Mouse (Mus musculus): ENCODE data around the gene Ksr1. TPM values are rescaled to one million over a fixed set of nuclear protein-coding genes. Genes with fewer than 3 reads are reported as not detected.

The Ksr1 gene
- polyA plus RNA-seq, 1 experiment from 2014 or later: 8.6 TPM

DNA sequence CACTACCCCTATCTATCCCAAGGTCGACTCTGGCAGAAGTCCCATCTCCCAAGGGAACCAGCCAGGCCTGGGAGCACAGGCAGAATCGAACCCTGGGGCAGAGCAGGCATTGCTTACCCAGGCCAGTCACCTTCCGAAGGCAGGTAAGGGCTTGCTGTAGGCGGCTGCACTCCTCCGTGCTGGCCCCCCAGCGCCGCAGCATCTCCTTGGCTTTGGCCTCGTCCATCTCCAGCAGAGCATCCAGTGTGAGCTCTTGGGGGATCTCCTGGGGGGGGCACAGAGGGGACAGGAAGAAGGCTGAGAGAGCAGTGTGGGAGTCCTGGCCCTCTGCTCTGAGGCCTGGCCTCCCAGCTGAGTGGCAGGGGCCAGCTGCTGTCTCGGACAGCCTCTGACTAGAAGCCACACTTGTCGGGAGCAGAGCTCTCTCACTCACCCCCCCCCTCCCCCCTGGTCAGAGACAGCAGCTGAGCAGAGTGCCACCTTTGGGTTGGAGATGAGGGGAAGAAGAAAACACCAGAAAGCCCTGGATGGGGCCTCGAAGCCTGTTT is 99.0 kb downstream of the Ksr1 start:
- Histone ChIP-seq H3K9ac (replicated peaks; ENCODE audit: low read depth, low read length) (no peak overlapping the region), H3K27me3 (ENCODE audit: control insufficient read depth, insufficient read depth, low read length) (no peaks in the 10 kb centered on the region), H3K4me3 (ENCODE audit: low read depth, low read length) (no peak overlapping the region), H3K4me1 (ENCODE audit: control insufficient read depth, insufficient read depth, low read length) (peaks cover 6% of the 10 kb centered on the region; the same call in 1 of the 2 replicates), H3K4me2 (ENCODE audit: low read depth, low read length) (no peak overlapping the region), H3K9me3 (ENCODE audit: control insufficient read depth, low read length) (no peaks in the 10 kb centered on the region), H3K27ac (ENCODE audit: low read depth, low read length) (peak overlapping the region; percentile 34; the same call in 1 of the 2 replicates), H3K36me3 (ENCODE audit: control insufficient read depth, insufficient read depth, low read length) (0 out of 2 replicates have a peak, but pooled peaks cover 6% of the 10 kb centered on the region)
- no peak for ATAC-seq (ENCODE audit: low read depth)
- 75% methylated on average over 11 of the region's 11 CpGs for WGBS

DNA sequence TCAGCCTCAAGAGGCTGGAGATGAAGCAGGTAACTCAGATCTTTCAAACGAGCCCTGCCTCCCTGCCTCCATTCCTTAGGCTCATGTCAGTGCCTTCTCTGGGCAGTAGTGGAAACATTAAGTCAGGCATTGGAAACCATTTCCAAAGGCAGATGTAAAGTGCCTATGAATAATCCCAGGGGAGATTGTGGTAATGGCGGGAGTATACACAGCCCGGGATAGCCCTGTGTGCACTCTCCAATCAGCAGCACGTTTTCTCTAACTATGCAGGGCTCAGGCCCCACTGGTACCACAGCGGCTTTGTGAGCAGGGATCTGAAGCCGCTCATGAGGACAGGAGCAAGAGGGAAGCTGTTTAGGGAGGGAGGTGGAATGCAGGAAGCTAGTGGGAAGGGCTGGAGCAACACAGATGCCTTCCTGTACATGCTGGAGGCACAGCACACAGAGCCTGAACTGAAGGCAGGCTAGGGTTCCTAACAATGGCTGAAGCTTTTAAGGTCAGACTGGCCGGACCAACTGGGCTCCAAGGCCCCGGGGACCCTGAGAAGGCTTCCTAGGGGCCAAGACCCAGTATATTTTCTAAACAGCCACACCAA is 99.5 kb downstream of the Ksr1 start:
- H3K9ac ChIP-seq (replicated peaks; ENCODE audit: low read depth, low read length): no peak overlapping the region
- peak overlapping the region; percentile 34 for H3K27ac ChIP-seq (ENCODE audit: low read depth, low read length)
- peaks cover 6% of the 10 kb centered on the region; the same call in 1 of the 2 replicates for H3K4me1 ChIP-seq (ENCODE audit: control insufficient read depth, insufficient read depth, low read length)
- H3K4me2 ChIP-seq (ENCODE audit: low read depth, low read length): no peak overlapping the region
- H3K4me3 ChIP-seq (ENCODE audit: low read depth, low read length): no peak overlapping the region
- ATAC-seq (ENCODE audit: low read depth): peak; percentile 56; the same call in 1 of the 2 replicates
- 0 out of 2 replicates have a peak, but pooled peaks cover 6% of the 10 kb centered on the region for H3K36me3 ChIP-seq (ENCODE audit: control insufficient read depth, insufficient read depth, low read length)
- no peaks in the 10 kb centered on the region for H3K27me3 ChIP-seq (ENCODE audit: control insufficient read depth, insufficient read depth, low read length)
- H3K9me3 ChIP-seq (ENCODE audit: control insufficient read depth, low read length): no peaks in the 10 kb centered on the region
- 42% methylated on average over 8 of the region's 8 CpGs for WGBS

DNA sequence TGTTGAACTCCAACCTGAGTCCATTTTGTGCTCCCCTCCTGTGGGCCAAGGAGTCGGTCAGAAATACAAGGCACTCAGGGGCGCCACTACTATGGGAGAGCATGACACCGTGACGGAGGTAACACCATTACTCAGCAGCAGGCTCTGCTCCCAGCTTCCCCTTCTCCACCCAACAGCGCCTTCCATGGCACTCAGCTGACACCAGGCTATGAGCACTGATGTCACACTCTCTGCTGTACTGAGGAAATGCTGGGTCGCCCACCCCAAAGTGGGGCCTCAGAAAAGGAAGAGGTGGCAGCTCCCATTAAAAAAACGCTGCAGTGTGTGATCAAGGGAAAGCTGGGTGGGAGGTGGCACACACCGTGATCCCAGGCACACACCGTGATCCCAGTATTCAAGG is 101.0 kb downstream of the Ksr1 start:
- no peak overlapping the region for H3K4me2 ChIP-seq (ENCODE audit: low read depth, low read length)
- H3K9me3 ChIP-seq (ENCODE audit: control insufficient read depth, low read length): no peaks in the 10 kb centered on the region
- no peaks in the 10 kb centered on the region for H3K27me3 ChIP-seq (ENCODE audit: control insufficient read depth, insufficient read depth, low read length)
- no peak for ATAC-seq (ENCODE audit: low read depth)
- 0 out of 2 replicates have a peak, but pooled peaks cover 6% of the 10 kb centered on the region for H3K36me3 ChIP-seq (ENCODE audit: control insufficient read depth, insufficient read depth, low read length)
- H3K27ac ChIP-seq (ENCODE audit: low read depth, low read length): no peak overlapping the region
- H3K4me3 ChIP-seq (ENCODE audit: low read depth, low read length): no peak overlapping the region
- H3K4me1 ChIP-seq (ENCODE audit: control insufficient read depth, insufficient read depth, low read length): peaks cover 6% of the 10 kb centered on the region; the same call in 1 of the 2 replicates
- WGBS: 97% methylated on average over 9 of the region's 9 CpGs
- no peak overlapping the region for H3K9ac ChIP-seq (replicated peaks; ENCODE audit: low read depth, low read length)

DNA sequence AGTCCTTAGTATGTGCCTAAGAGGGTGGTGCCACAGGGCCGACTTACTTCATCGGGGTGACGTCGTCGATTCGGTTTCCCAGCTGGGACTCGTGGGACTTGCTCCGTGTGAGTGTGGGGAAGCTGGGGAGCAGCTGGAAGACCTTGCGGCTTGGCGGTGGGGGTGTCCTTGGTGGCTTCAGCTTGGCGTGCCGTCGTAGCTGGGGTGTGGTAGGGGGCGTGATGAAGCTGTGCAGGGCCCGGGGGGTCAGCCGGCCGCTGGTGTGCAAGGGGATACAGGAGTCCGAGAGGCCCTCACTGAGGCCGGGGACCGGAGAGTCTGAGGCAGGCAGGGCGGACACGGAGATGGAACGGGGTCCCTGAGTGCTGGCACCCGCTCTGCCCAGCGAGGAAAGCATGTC is 101.4 kb downstream of the Ksr1 start:
- 94% methylated on average over 25 of the region's 25 CpGs for WGBS
- Histone ChIP-seq H3K9ac (replicated peaks; ENCODE audit: low read depth, low read length) (no peak overlapping the region), H3K4me3 (ENCODE audit: low read depth, low read length) (no peak overlapping the region), H3K27me3 (ENCODE audit: control insufficient read depth, insufficient read depth, low read length) (no peaks in the 10 kb centered on the region), H3K4me1 (ENCODE audit: control insufficient read depth, insufficient read depth, low read length) (peaks cover 6% of the 10 kb centered on the region; the same call in 1 of the 2 replicates), H3K9me3 (ENCODE audit: control insufficient read depth, low read length) (no peaks in the 10 kb centered on the region), H3K4me2 (ENCODE audit: low read depth, low read length) (no peak overlapping the region), H3K36me3 (ENCODE audit: control insufficient read depth, insufficient read depth, low read length) (0 out of 2 replicates have a peak, but pooled peaks cover 6% of the 10 kb centered on the region), H3K27ac (ENCODE audit: low read depth, low read length) (no peak overlapping the region)
- no peak for ATAC-seq (ENCODE audit: low read depth)

DNA sequence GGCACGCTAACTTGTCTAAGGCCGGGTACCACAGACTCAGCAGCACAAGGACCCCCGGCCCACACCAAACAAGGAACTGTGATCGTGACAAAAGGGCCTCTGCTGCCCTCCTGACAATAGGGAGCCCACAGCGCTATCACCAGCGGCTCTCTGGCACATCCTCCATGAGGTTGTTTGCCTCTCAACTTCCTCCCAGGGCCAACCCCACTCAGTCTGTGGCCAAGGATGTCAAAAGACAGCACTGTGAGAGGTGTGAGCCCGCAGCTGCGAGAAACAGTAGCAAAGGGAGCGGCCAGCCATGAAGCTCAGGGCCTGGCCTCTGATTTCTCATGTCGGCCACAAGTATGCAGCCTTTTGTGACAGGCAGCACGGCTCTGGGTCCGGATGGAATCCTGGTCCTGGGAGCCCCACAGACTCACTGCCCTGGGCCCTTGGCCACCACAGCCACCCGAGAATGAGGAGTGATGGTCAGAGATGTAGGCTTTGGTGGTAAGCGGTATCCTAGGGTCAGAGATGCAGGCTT is 104.2 kb downstream of the Ksr1 start:
- H3K4me2 ChIP-seq (ENCODE audit: low read depth, low read length): no peak overlapping the region
- H3K4me3 ChIP-seq (ENCODE audit: low read depth, low read length): no peak overlapping the region
- H3K9me3 ChIP-seq (ENCODE audit: control insufficient read depth, low read length): no peaks in the 10 kb centered on the region
- no peak for ATAC-seq (ENCODE audit: low read depth)
- H3K4me1 ChIP-seq (ENCODE audit: control insufficient read depth, insufficient read depth, low read length): peaks cover under 1% of the 10 kb centered on the region; the same call in 1 of the 2 replicates
- H3K27me3 ChIP-seq (ENCODE audit: control insufficient read depth, insufficient read depth, low read length): no peaks in the 10 kb centered on the region
- WGBS: 65% methylated on average over 13 of the region's 14 CpGs
- no peak overlapping the region for H3K9ac ChIP-seq (replicated peaks; ENCODE audit: low read depth, low read length)
- 0 out of 2 replicates have a peak, but pooled peaks cover 6% of the 10 kb centered on the region for H3K36me3 ChIP-seq (ENCODE audit: control insufficient read depth, insufficient read depth, low read length)
- H3K27ac ChIP-seq (ENCODE audit: low read depth, low read length): no peak overlapping the region

DNA sequence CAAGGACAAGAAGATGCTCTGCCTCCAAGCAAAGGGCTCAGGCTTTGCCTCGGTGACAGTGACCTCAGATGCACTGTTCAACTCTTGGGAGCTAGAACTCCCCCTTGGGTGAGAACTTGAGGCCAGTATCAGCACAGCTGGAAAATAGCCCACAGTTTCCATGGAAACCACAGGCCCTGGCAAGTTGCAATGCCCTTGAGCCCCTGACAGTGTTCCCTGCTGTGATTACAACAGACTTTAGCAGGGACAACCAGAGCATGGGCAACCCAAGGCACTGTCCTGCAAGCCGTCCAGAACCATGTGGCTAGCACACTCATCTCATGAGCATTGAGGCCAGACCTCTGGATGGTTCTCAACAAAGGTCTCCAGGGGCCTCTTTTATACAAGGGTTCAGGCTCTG is 106.7 kb downstream of the Ksr1 start:
- H3K27me3 ChIP-seq (ENCODE audit: control insufficient read depth, insufficient read depth, low read length): no peaks in the 10 kb centered on the region
- no peaks in the 10 kb centered on the region for H3K9me3 ChIP-seq (ENCODE audit: control insufficient read depth, low read length)
- H3K27ac ChIP-seq (ENCODE audit: low read depth, low read length): no peak overlapping the region
- H3K4me1 ChIP-seq (ENCODE audit: control insufficient read depth, insufficient read depth, low read length): no peaks in the 10 kb centered on the region
- H3K4me3 ChIP-seq (ENCODE audit: low read depth, low read length): no peak overlapping the region
- H3K9ac ChIP-seq (replicated peaks; ENCODE audit: low read depth, low read length): no peak overlapping the region
- no peak for ATAC-seq (ENCODE audit: low read depth)
- 42% methylated on average over 2 of the region's 2 CpGs for WGBS
- 0 out of 2 replicates have a peak, but pooled peaks cover 2% of the 10 kb centered on the region for H3K36me3 ChIP-seq (ENCODE audit: control insufficient read depth, insufficient read depth, low read length)
- no peak overlapping the region for H3K4me2 ChIP-seq (ENCODE audit: low read depth, low read length)

DNA sequence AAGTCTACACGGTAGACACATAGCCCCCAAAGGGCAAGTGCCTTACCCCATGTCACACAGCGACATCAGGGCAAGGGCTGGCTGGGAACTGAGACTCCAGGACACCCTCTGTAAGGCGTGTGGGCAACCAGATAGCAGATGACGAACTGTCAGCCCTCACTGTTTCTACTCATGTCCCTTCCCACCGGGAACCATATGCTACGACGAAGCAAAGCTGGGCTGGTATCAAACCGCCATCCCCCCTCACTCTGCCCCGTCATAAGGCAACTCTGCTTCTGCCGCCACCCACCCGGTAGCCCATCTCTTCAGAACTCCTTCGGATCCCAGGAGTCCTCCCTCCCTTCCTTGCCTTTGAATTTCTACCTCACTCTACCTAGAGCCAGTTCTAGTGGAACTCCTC is 108.7 kb downstream of the Ksr1 start:
- no peaks in the 10 kb centered on the region for H3K36me3 ChIP-seq (ENCODE audit: control insufficient read depth, insufficient read depth, low read length)
- no peak for ATAC-seq (ENCODE audit: low read depth)
- no peak overlapping the region for H3K4me3 ChIP-seq (ENCODE audit: low read depth, low read length)
- H3K27ac ChIP-seq (ENCODE audit: low read depth, low read length): no peak overlapping the region
- 86% methylated on average over 12 of the region's 12 CpGs for WGBS
- H3K27me3 ChIP-seq (ENCODE audit: control insufficient read depth, insufficient read depth, low read length): no peaks in the 10 kb centered on the region
- no peaks in the 10 kb centered on the region for H3K4me1 ChIP-seq (ENCODE audit: control insufficient read depth, insufficient read depth, low read length)
- no peaks in the 10 kb centered on the region for H3K9me3 ChIP-seq (ENCODE audit: control insufficient read depth, low read length)
- H3K4me2 ChIP-seq (ENCODE audit: low read depth, low read length): no peak overlapping the region
- no peak overlapping the region for H3K9ac ChIP-seq (replicated peaks; ENCODE audit: low read depth, low read length)

DNA sequence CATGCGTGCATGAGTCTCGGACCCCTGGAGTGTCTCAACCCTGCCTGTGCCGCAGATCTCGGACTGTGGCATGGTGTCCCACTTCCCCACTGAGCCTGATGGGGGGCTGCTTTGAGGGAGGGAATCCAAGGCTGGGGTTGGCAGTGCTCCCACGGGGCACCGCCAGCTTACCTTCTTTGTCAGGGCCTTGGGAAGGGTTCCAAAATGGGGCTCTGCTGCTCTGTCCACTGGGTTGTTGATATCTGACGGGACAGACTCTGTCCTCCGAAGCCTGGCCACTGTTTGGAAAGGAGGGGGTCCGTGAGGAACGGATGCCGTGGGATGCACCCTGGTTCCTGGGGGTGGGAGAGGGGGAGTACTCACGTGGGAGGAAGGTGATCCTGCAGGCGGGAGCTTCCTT is 109.9 kb downstream of the Ksr1 start:
- no peaks in the 10 kb centered on the region for H3K27me3 ChIP-seq (ENCODE audit: control insufficient read depth, insufficient read depth, low read length)

DNA sequence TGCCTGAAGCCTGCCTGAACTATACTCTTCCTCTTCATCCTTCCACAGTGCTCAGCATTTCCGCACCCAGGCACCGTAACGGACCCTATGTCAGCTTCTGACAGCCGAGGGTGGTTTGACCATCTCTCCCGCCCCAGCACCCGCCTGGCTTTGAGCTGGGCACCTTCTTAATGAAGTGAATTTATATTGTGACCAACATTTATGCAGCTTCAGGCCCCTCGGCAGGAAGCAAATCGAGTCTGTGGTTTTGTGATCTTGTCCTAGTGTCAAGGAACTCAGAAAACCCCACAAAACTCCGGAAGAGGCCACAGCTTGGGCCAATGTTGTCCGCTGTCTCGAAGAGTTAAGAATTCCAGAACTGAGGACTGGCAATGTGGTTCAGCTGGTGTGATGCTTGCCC is 112.6 kb downstream of the Ksr1 start:
- Histone ChIP-seq H3K4me2 (ENCODE audit: low read depth, low read length) (no peak overlapping the region), H3K9me3 (ENCODE audit: control insufficient read depth, low read length) (no peaks in the 10 kb centered on the region), H3K27me3 (ENCODE audit: control insufficient read depth, insufficient read depth, low read length) (no peaks in the 10 kb centered on the region), H3K36me3 (ENCODE audit: control insufficient read depth, insufficient read depth, low read length) (no peaks in the 10 kb centered on the region), H3K4me3 (ENCODE audit: low read depth, low read length) (no peak overlapping the region), H3K4me1 (ENCODE audit: control insufficient read depth, insufficient read depth, low read length) (0 out of 2 replicates have a peak, but pooled peaks cover 3% of the 10 kb centered on the region), H3K27ac (ENCODE audit: low read depth, low read length) (no peak overlapping the region), H3K9ac (replicated peaks; ENCODE audit: low read depth, low read length) (no peak overlapping the region)
- 91% methylated on average over 11 of the region's 11 CpGs for WGBS
- ATAC-seq (ENCODE audit: low read depth): no peak

More for the DNA sequence above, 109.9 kb downstream of the Ksr1 start:
- Histone ChIP-seq H3K4me1 (ENCODE audit: control insufficient read depth, insufficient read depth, low read length) (no peaks in the 10 kb centered on the region), H3K4me2 (ENCODE audit: low read depth, low read length) (no peak overlapping the region), H3K9ac (replicated peaks; ENCODE audit: low read depth, low read length) (no peak overlapping the region), H3K9me3 (ENCODE audit: control insufficient read depth, low read length) (no peaks in the 10 kb centered on the region), H3K36me3 (ENCODE audit: control insufficient read depth, insufficient read depth, low read length) (no peaks in the 10 kb centered on the region), H3K4me3 (ENCODE audit: low read depth, low read length) (no peak overlapping the region), H3K27ac (ENCODE audit: low read depth, low read length) (no peak overlapping the region)
- 82% methylated on average over 11 of the region's 13 CpGs for WGBS
- ATAC-seq (ENCODE audit: low read depth): no peak; the same call in 1 of the 2 replicates

All from neural tube, embryonic 14.5 days (tissue).